Mouse (Mus musculus) duodenum, adult 2 months (tissue): Measurements from ENCODE around the gene Gm3542. TPM values are rescaled to one million over a fixed set of nuclear protein-coding genes. Genes with fewer than 3 reads are reported as not detected.

Experiments used
- polyA plus RNA-seq: library from polyadenylated mRNA; depleted of rRNA; stranded (reverse); fragments of >200 nt; gene quantifications from 2 replicates; pipeline ENCODE4 v1.2.3, GENCODE M21; 2012; ENCODE audit warnings: low replicate concordance; rRNA removed

Gene Gm3542
- not detected in 2 replicates for polyA plus RNA-seq

GRCm38 (mm10) chr14:5334828-5335227 is at the start of gene Gm3542:
Gene Gm3542, minus strand, starts transcription at chr14:5334928.

Other genes starting within 250 kb of the Gm3542 start
- not detected in 2 replicates for gene Gm8279, start 203.4 kb downstream of the Gm3542 start, polyA plus RNA-seq
- not detected in 2 replicates for gene Gm3317, start 170.4 kb downstream of the Gm3542 start, polyA plus RNA-seq
- not detected in 2 replicates for gene Gm8271, start 149.1 kb downstream of the Gm3542 start, polyA plus RNA-seq
- gene Gm3526, start 74.3 kb downstream of the Gm3542 start, polyA plus RNA-seq, result not detected in 2 replicates
- not detected in 2 replicates for gene Gm3500, start 54.1 kb upstream of the Gm3542 start, polyA plus RNA-seq
- gene Gm3194, start 120.5 kb upstream of the Gm3542 start, polyA plus RNA-seq, result not detected in 2 replicates
- not detected in 2 replicates for gene Gm8246, start 142.9 kb upstream of the Gm3542 start, polyA plus RNA-seq
- not detected in 2 replicates for gene Gm3187, start 149.3 kb upstream of the Gm3542 start, polyA plus RNA-seq
- not detected in 2 replicates for gene Gm3488, start 166.7 kb upstream of the Gm3542 start, polyA plus RNA-seq
- not detected in 2 replicates for gene Gm3532, start 203.6 kb upstream of the Gm3542 start, polyA plus RNA-seq